Mouse (Mus musculus) left cerebral cortex, postnatal 4 days (tissue): ENCODE data around the gene Olfr347. TPM values are rescaled to one million over a fixed set of nuclear protein-coding genes. Genes with fewer than 3 reads are reported as not detected.

Source experiments
- DNase-seq: peaks from one replicate; pipeline ENCODE4 v3.0.0-alpha.2; 2022
- intact Hi-C: fragments of 180-260 bp; cut with DNase I; formaldehyde crosslinking; loops from one replicate; pipeline ENCODE4 v1.15.1; 2025
- total RNA-seq, 2 experiments: library from RNA; stranded (reverse); gene quantifications; 2 replicates each; pipeline ENCODE4 v1.2.3; 2021

Olfr347 gene
- not detected for total RNA-seq

DNA sequence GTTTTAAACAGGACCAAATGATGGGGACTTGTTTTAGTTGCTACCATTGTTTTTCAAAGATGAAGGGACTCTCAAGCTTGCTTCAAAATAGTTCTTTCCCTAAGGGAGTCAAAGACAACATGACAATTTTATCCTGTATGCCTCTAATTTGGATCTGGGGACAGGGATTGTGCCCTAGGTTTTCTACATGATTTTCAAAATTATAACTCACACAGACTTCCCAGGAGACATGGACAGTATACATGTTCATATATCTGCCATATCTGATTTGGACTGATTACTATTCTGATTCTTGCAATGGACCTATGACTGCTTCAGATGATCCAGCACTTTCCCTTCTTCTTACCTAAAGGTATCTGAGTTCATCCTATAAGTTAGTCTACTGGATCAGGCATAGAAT is at the start of gene Olfr347:
TSS of gene Olfr347 (plus strand) at position 301 of the 400 bp plus-strand sequence.
- no peak for DNase-seq
- intact Hi-C loops, result no loop called here

- DNase-seq, result no peak
- intact Hi-C loops, result no loop called here
Observed at GRCm38 (mm10) chr2:36685488-36685887, 46.2 kb upstream of the Olfr347 start, which contains the start of gene Olfr346. Gene Olfr346, plus strand, starts transcription at chr2:36685788.

DNA sequence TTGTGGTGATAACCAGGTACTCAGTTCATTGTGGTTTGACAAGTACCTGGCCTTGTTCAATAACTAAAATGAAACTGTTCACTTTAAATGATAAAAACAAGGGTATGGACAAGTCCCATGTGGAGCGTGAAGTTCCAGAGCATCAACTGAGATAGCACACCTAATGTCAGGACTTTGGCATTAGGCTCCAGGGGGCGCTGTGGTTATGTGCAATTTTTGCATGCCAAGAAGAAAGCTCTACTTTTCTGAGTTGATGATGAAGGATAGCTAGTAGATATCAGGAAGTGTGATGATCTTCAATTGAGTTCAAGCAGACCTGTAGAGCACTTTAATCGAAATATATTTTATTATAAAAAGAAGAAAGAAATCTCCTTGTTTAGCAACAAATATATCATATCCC is 4.5 kb downstream of the Olfr347 start:
- DNase-seq, result no peak
- intact Hi-C loops, result no loop called here

GRCm38 (mm10) chr2:36783976-36784375 is 52.3 kb downstream of the Olfr347 start, which contains the start of gene Olfr348:
Gene Olfr348, plus strand, starts transcription at chr2:36784276.
- DNase-seq, result no peak
- intact Hi-C loops, result no loop called here

Other genes with a start within 250 kb of the Olfr347 start
- not detected for gene Olfr341, start 249.4 kb upstream of the Olfr347 start, total RNA-seq
- gene Olfr342, start 206.9 kb upstream of the Olfr347 start, total RNA-seq, result not detected
- not detected for gene Olfr344, start 165.2 kb upstream of the Olfr347 start, total RNA-seq
- not detected for gene Olfr345, start 91.9 kb upstream of the Olfr347 start, total RNA-seq
- not detected for gene Olfr346, start 46.1 kb upstream of the Olfr347 start, total RNA-seq
- not detected for gene Olfr348, start 52.4 kb downstream of the Olfr347 start, total RNA-seq
- gene Olfr50, start 58.6 kb downstream of the Olfr347 start, total RNA-seq, result not detected
- gene Olfr3, start 85.1 kb downstream of the Olfr347 start, total RNA-seq, result not detected
- not detected for gene Olfr350, start 114.4 kb downstream of the Olfr347 start, total RNA-seq
- not detected for gene Olfr351, start 130.8 kb downstream of the Olfr347 start, total RNA-seq
- not detected for gene Olfr352, start 136.6 kb downstream of the Olfr347 start, total RNA-seq
- not detected for gene Olfr353, start 161.0 kb downstream of the Olfr347 start, total RNA-seq
- under 1 TPM in 1 of 2 experiments, not detected in 1; 0.04 TPM for gene Olfr354, start 173.8 kb downstream of the Olfr347 start, total RNA-seq
- not detected for gene Olfr355, start 197.0 kb downstream of the Olfr347 start, total RNA-seq
- not detected for gene Olfr356, start 205.2 kb downstream of the Olfr347 start, total RNA-seq